Comparison of ENCODE assay signal across 11 mouse cellular contexts in genomic region chr16:45886599-45886998, GRCm38 (mm10).
DNase-seq lines count a peak whose midpoint lies in the region; ATAC-seq lines count a peak whose summit lies in the region.
"Had no signal": no experiment of that assay in that cellular context is flagged by ENCODE, and none has a peak within 500 bp of the region (broad histone marks: within the 10 kb centered on the region; RNA-seq: fewer than 3 reads in every experiment).

No protein-coding gene starts in this region.

- H3K36me3 ChIP-seq in lung, embryonic 16.5 days (ENCODE audit: control insufficient read depth, insufficient read depth, low read length), result no peaks in the 10 kb centered on the region

- DNase-seq in adrenal gland, postnatal 10 days, result peak; percentile 13
- DNase-seq in adrenal gland, postnatal 4 days (ENCODE audit: low spot score in 2 of 2), result no peak
- peak; percentile 21 for DNase-seq in urinary bladder, postnatal 25 days (ENCODE audit: low spot score)
- DNase-seq in urinary bladder, adult 2 months (ENCODE audit: low spot score), result no peak
- no peak for DNase-seq in ovary, adult 18-20 months (ENCODE audit: low spot score)
- no peak for DNase-seq in spleen, adult 18-20 months
- DNase-seq: embryo, embryonic 11 days had no signal

- no peak overlapping the region for H3K9ac ChIP-seq in lung, embryonic 16.5 days (ENCODE audit: low read length)

- peak overlapping the region; percentile 41 for H3K27ac ChIP-seq in lung, embryonic 16.5 days (ENCODE audit: low read length)
- H3K27ac ChIP-seq: left cerebral cortex, adult 2 months had no signal

- WGBS in lung, embryonic 16.5 days, result 43% methylated on average over 5 of the region's 5 CpGs

- H3K4me2 ChIP-seq in lung, embryonic 16.5 days (ENCODE audit: low read depth, low read length), result no peak overlapping the region

- no peaks in the 10 kb centered on the region; the same call in 1 of the 2 replicates for H3K4me1 ChIP-seq in lung, embryonic 16.5 days (replicated peaks; ENCODE audit: control insufficient read depth, insufficient read depth, low read length)
- H3K4me1 ChIP-seq: megakaryocyte, embryonic 14.5 days had no signal

- H3K4me3 ChIP-seq in lung, embryonic 16.5 days (ENCODE audit: low read length), result no peak overlapping the region
- H3K4me3 ChIP-seq: left cerebral cortex, adult 2 months; megakaryocyte, embryonic 14.5 days had no signal

- H3K27me3 ChIP-seq in lung, embryonic 16.5 days (ENCODE audit: control insufficient read depth, insufficient read depth, low read depth, low read length), result no peaks in the 10 kb centered on the region

- ATAC-seq in lung, embryonic 16.5 days (ENCODE audit: low read depth), result 0 out of 2 replicates have a peak, but pooled peaks have one; percentile 36
- ATAC-seq in inflammation-experienced regulatory T-cells, adult 6 months, result no peak

- H3K9me3 ChIP-seq in lung, embryonic 16.5 days (ENCODE audit: control insufficient read depth, low read length), result no peaks in the 10 kb centered on the region
- H3K9me3 ChIP-seq: megakaryocyte, embryonic 14.5 days had no signal

Comparison
In these comparisons a context has a peak if more than half of its experiments do, and no peak if none do; other contexts are left out.
1. DNase-seq: peak in adrenal gland, postnatal 10 days (single experiment) and urinary bladder, postnatal 25 days (single experiment); none in adrenal gland, postnatal 4 days (0 of 2), urinary bladder, adult 2 months (single experiment), ovary, adult 18-20 months (single experiment) and spleen, adult 18-20 months (0 of 2).